Mouse (Mus musculus) urinary bladder, adult 2 months (tissue): ENCODE measurements around the gene Fam50b. TPM values are rescaled to one million over a fixed set of nuclear protein-coding genes. Genes with fewer than 3 reads are reported as not detected.

Experiments
- DNase-seq: peaks from one replicate; pipeline ENCODE4 v3.0.0; 2022; ENCODE audit warnings: low spot score
- polyA plus RNA-seq: library from polyadenylated mRNA; depleted of rRNA; stranded (reverse); fragments of >200 nt; gene quantifications from 2 replicates; pipeline ENCODE4 v1.2.3, GENCODE M21; 2012; rRNA removed

Gene Fam50b
- 0.07 and 0.12 TPM in 2 replicates for polyA plus RNA-seq

- DNase-seq = no peak
These were observed at the start of gene Fam50b for GRCm38 (mm10) chr13:34734686-34735085. TSS of gene Fam50b (plus strand) at chr13:34734850.

GRCm38 (mm10) chr13:34685008-34685765, 49.5 kb upstream of the Fam50b start:
- DNase-seq = no peak

GRCm38 (mm10) chr13:34691049-34691448, 43.6 kb upstream of the Fam50b start:
- no peak for DNase-seq

- DNase-seq = no peak
These were observed 41.5 kb upstream of the Fam50b start for GRCm38 (mm10) chr13:34693111-34693510.

GRCm38 (mm10) chr13:34696734-34697332, 37.8 kb upstream of the Fam50b start:
- DNase-seq = no peak

GRCm38 (mm10) chr13:34700091-34700490, 34.6 kb upstream of the Fam50b start:
- DNase-seq = no peak

- no peak for DNase-seq
These were observed 34.0 kb upstream of the Fam50b start for GRCm38 (mm10) chr13:34700630-34701029.

- DNase-seq = no peak
These were observed 31.3 kb upstream of the Fam50b start for GRCm38 (mm10) chr13:34703301-34703700.

- DNase-seq = no peak
These were observed 30.9 kb upstream of the Fam50b start for GRCm38 (mm10) chr13:34703795-34704194.

GRCm38 (mm10) chr13:34704835-34705234, 29.8 kb upstream of the Fam50b start:
- DNase-seq = no peak

GRCm38 (mm10) chr13:34708955-34709354, 25.7 kb upstream of the Fam50b start:
- DNase-seq = peak; percentile 29

GRCm38 (mm10) chr13:34709566-34709965, 25.1 kb upstream of the Fam50b start:
- no peak for DNase-seq

GRCm38 (mm10) chr13:34711410-34711809, 23.2 kb upstream of the Fam50b start:
- DNase-seq = no peak

- no peak for DNase-seq
These were observed 21.8 kb upstream of the Fam50b start for GRCm38 (mm10) chr13:34712881-34713280.

- no peak for DNase-seq
These were observed 19.2 kb upstream of the Fam50b start for GRCm38 (mm10) chr13:34715437-34715838.

- no peak for DNase-seq
These were observed 9.6 kb upstream of the Fam50b start for GRCm38 (mm10) chr13:34724831-34725592.

GRCm38 (mm10) chr13:34725800-34726476, 8.7 kb upstream of the Fam50b start:
- peak; percentile 35 for DNase-seq

GRCm38 (mm10) chr13:34726477-34726805, 8.2 kb upstream of the Fam50b start:
- DNase-seq = no peak

GRCm38 (mm10) chr13:34727060-34727459, 7.6 kb upstream of the Fam50b start:
- DNase-seq = no peak

- DNase-seq = no peak
These were observed 3.1 kb upstream of the Fam50b start for GRCm38 (mm10) chr13:34731551-34731950.

- DNase-seq = no peak
These were observed 870 bp upstream of the Fam50b start for GRCm38 (mm10) chr13:34733780-34734179.
